Comparison of ENCODE assay signal across 10 mouse cellular contexts in the genomic region with DNA sequence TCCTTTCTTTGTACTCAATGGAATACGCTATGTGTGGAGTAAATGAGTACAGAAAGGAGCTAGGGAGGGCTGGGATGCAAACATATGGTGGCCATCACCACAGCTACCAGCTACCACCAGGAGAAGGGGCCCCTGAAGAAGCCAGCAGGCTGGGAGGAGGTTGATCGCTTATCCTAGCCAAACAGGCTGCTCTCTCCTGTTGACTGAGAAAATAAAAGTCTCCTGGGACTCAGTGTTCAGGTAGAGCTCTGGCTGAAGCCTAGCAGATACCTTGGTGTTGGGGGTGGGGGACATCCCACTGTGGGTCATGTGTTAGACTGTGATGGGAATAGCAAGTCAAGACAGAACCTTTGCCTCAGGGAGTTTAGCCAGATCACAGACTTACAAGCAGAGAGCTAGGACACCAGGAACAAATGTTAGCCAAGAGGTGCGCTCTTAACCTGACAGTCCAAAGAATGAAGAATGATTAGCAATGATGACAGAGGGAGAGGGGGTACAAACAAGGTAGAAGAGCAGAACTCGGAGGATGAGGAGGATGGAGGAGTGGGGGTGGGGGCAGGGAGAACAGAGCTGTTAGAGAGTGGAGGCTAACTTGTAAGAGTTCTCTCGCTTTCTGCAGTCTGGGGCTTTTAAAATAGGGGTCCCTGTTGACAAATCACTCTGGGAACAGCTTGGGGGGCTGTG. TPM values are rescaled to one million over a fixed set of nuclear protein-coding genes. Genes with fewer than 3 reads are reported as not detected.
DNase-seq lines count a peak whose midpoint lies in the region; ATAC-seq lines count a peak whose summit lies in the region.
"Had no signal": no experiment of that assay in that cellular context is flagged by ENCODE, and none has a peak within 500 bp of the region (broad histone marks: within the 10 kb centered on the region; RNA-seq: fewer than 3 reads in every experiment).

No protein-coding gene starts in this region.

- peaks cover 24% of the 10 kb centered on the region for H3K4me1 ChIP-seq in kidney, embryonic 16.5 days (ENCODE audit: insufficient read depth, low read length)
- H3K4me1 ChIP-seq in forebrain, embryonic 10.5 days, result peaks cover 72% of the 10 kb centered on the region
- peaks cover 41% of the 10 kb centered on the region for H3K4me1 ChIP-seq in limb, embryonic 15.5 days
- H3K4me1 ChIP-seq in neural tube, embryonic 15.5 days, result peaks cover 51% of the 10 kb centered on the region

- no peak for DNase-seq in kidney, adult 11 months
- DNase-seq in forebrain, embryonic 10.5 days (ENCODE audit: extremely low spot score, low spot score), result peak; percentile 53
- DNase-seq in adrenal gland, adult 8-10 months, result no peak
- no peak for DNase-seq in ovary, postnatal 10 days (ENCODE audit: low spot score)
- no peak for DNase-seq in heart, adult 18-20 months

- no peak for ATAC-seq in kidney, embryonic 16.5 days (ENCODE audit: low FRiP score, low TSS enrichment)
- 0 out of 2 replicates have a peak, but pooled peaks have one; percentile 11 for ATAC-seq in limb, embryonic 15.5 days (ENCODE audit: insufficient number of reproducible peaks, low FRiP score, low TSS enrichment, low read depth)
- ATAC-seq in neural tube, embryonic 15.5 days (ENCODE audit: low FRiP score), result no peak
- ATAC-seq: Patski had no signal

- H3K36me3 ChIP-seq in kidney, embryonic 16.5 days (ENCODE audit: insufficient read depth, low read length), result no peaks in the 10 kb centered on the region
- H3K36me3 ChIP-seq in forebrain, embryonic 10.5 days (replicated peaks), result no peaks in the 10 kb centered on the region
- no peaks in the 10 kb centered on the region for H3K36me3 ChIP-seq in limb, embryonic 15.5 days
- no peaks in the 10 kb centered on the region for H3K36me3 ChIP-seq in neural tube, embryonic 15.5 days

- H3K27me3 ChIP-seq in kidney, embryonic 16.5 days (ENCODE audit: insufficient read depth, low read length), result no peaks in the 10 kb centered on the region
- H3K27me3 ChIP-seq in forebrain, embryonic 10.5 days (ENCODE audit: poor library complexity, severe bottlenecking), result no peaks in the 10 kb centered on the region
- no peaks in the 10 kb centered on the region for H3K27me3 ChIP-seq in limb, embryonic 15.5 days
- H3K27me3 ChIP-seq in neural tube, embryonic 15.5 days (replicated peaks), result no peaks in the 10 kb centered on the region
- H3K27me3 ChIP-seq: Patski had no signal

- 48% methylated on average over 5 of the region's 5 CpGs for WGBS in kidney, embryonic 16.5 days
- WGBS in forebrain, embryonic 10.5 days, result 42% methylated on average over 5 of the region's 5 CpGs
- WGBS in limb, embryonic 15.5 days, result 32% methylated on average over 5 of the region's 5 CpGs
- WGBS in neural tube, embryonic 15.5 days, result 50% methylated on average over 5 of the region's 5 CpGs

- H3K9ac ChIP-seq in kidney, embryonic 16.5 days (replicated peaks; ENCODE audit: low read length), result no peak overlapping the region
- H3K9ac ChIP-seq in limb, embryonic 15.5 days, result no peak overlapping the region
- no peak overlapping the region for H3K9ac ChIP-seq in neural tube, embryonic 15.5 days (replicated peaks)

- H3K9me3 ChIP-seq in kidney, embryonic 16.5 days (ENCODE audit: low read length), result no peaks in the 10 kb centered on the region
- H3K9me3 ChIP-seq in forebrain, embryonic 10.5 days, result no peaks in the 10 kb centered on the region
- no peaks in the 10 kb centered on the region for H3K9me3 ChIP-seq in limb, embryonic 15.5 days
- H3K9me3 ChIP-seq in neural tube, embryonic 15.5 days (replicated peaks), result no peaks in the 10 kb centered on the region

- no peak overlapping the region for H3K4me2 ChIP-seq in kidney, embryonic 16.5 days (replicated peaks; ENCODE audit: low read depth, low read length)
- H3K4me2 ChIP-seq in limb, embryonic 15.5 days, result peak overlapping the region; percentile 3; the same call in 1 of the 2 replicates
- no peak overlapping the region for H3K4me2 ChIP-seq in neural tube, embryonic 15.5 days

- H3K27ac ChIP-seq in kidney, embryonic 16.5 days (ENCODE audit: low read length), result peak overlapping the region; percentile 5; the same call in 1 of the 2 replicates
- peak overlapping the region; percentile 90 for H3K27ac ChIP-seq in forebrain, embryonic 10.5 days
- H3K27ac ChIP-seq in limb, embryonic 15.5 days, result peak overlapping the region; percentile 85
- peak overlapping the region; percentile 79 for H3K27ac ChIP-seq in neural tube, embryonic 15.5 days (replicated peaks)
- H3K27ac ChIP-seq: macrophage had no signal

- no peak overlapping the region for H3K4me3 ChIP-seq in kidney, embryonic 16.5 days (ENCODE audit: low read length)
- peak overlapping the region; percentile 27 for H3K4me3 ChIP-seq in forebrain, embryonic 10.5 days
- H3K4me3 ChIP-seq in limb, embryonic 15.5 days, result no peak overlapping the region
- H3K4me3 ChIP-seq in neural tube, embryonic 15.5 days (replicated peaks), result no peak overlapping the region

RNA-seq across cellular contexts. Expression of gene Tom1l2, which starts 57.9 kb away (rescaled TPM):
- polyA plus RNA-seq in kidney, embryonic 16.5 days (2015; fragmentation: Nextera tagmentation; extraction: Ambion mirVana), result 36.3 and 41.7 TPM in 2 replicates
- polyA plus RNA-seq in forebrain, embryonic 10.5 days (2016; fragmentation: Nextera tagmentation; extraction: Ambion mirVana), result 18.0 TPM in 2 replicates
- 33.4 and 33.7 TPM in 2 replicates for polyA plus RNA-seq in limb, embryonic 15.5 days (2015; fragmentation: Nextera tagmentation; extraction: Ambion mirVana)
- 66.3 and 68.9 TPM in 2 replicates for polyA plus RNA-seq in neural tube, embryonic 15.5 days (2015; fragmentation: Nextera tagmentation; extraction: Ambion mirVana)
- 100 to 1,000 TPM in 3 of 4 experiments, 10 to 100 TPM in 1; 98.4 to 137 (median 112) TPM for total RNA-seq in adrenal gland, adult 8-10 months (2022)
- total RNA-seq in heart, adult 18-20 months (2021), result 100 to 1,000 TPM; 107 to 116 TPM

RNA-seq across cellular contexts. Expression of gene Drc3, which starts 58.4 kb away (rescaled TPM):
- polyA plus RNA-seq in kidney, embryonic 16.5 days (2015; fragmentation: Nextera tagmentation; extraction: Ambion mirVana), result 2.1 and 2.8 TPM in 2 replicates
- 1.5 and 1.6 TPM in 2 replicates for polyA plus RNA-seq in forebrain, embryonic 10.5 days (2016; fragmentation: Nextera tagmentation; extraction: Ambion mirVana)
- 1.7 and 1.8 TPM in 2 replicates for polyA plus RNA-seq in limb, embryonic 15.5 days (2015; fragmentation: Nextera tagmentation; extraction: Ambion mirVana)
- 5.3 and 6.2 TPM in 2 replicates for polyA plus RNA-seq in neural tube, embryonic 15.5 days (2015; fragmentation: Nextera tagmentation; extraction: Ambion mirVana)
- 1 to 10 TPM; 1.8 to 3.8 (median 2.7) TPM for total RNA-seq in adrenal gland, adult 8-10 months (2022)
- total RNA-seq in heart, adult 18-20 months (2021), result 1 to 10 TPM; 3.3 TPM
- polyA plus RNA-seq: macrophage had no signal

Comparison
In these comparisons a context has a peak if more than half of its experiments do, and no peak if none do; other contexts are left out.
1. H3K27ac ChIP-seq: peak in every context shown above with its lines; median percentile 90 in forebrain, embryonic 10.5 days; 85 in limb, embryonic 15.5 days; 79 in neural tube, embryonic 15.5 days; 5 in kidney, embryonic 16.5 days.